Mouse (Mus musculus): ENCODE results near the gene Olfr508.

GRCm38 (mm10) chr7:108610487-108610886 is 19.3 kb upstream of the Olfr508 start, which contains the start of gene Olfr506:
- no peak for TF ChIP-seq CTCF (IDR thresholded peaks at IDR 0.05; ENCODE audit: control insufficient read depth, insufficient read depth, insufficient read length)
- no peak for TF ChIP-seq USF1 (IDR thresholded peaks at IDR 0.05; ENCODE audit: low read depth)
- TF ChIP-seq MAX (IDR thresholded peaks at IDR 0.05), result no peak

Measured in C2C12 (cell line).